Mouse (Mus musculus): ENCODE measurements at regions not wholly inside any gene's neighbourhood (a gene's known extent, or its start where the extent isn't known, plus 50 kb on each side); places are given as distances from the start of the nearest gene placed in this dataset.

- Histone ChIP-seq H3K4me1 (replicated peaks) (no peaks in the 10 kb centered on the region), H3K27me3 (no peaks in the 10 kb centered on the region), H3K9ac (no peak overlapping the region), H3K4me2 (no peak overlapping the region), H3K36me3 (no peaks in the 10 kb centered on the region), H3K4me3 (no peak overlapping the region), H3K27ac (replicated peaks) (no peak overlapping the region), H3K9me3 (no peaks in the 10 kb centered on the region)
- ATAC-seq (ENCODE audit: low FRiP score, low read depth) = no peak
- WGBS = 95% methylated on average over 3 of the region's 3 CpGs
These were observed 407.8 kb downstream of the Tmem132b start for GRCm38 (mm10) chr5:125939416-125939815.

GRCm38 (mm10) chr5:125946729-125947128 lies 415.2 kb downstream of the Tmem132b start:
- H3K36me3 ChIP-seq = no peaks in the 10 kb centered on the region
- H3K4me2 ChIP-seq = no peak overlapping the region
- no peaks in the 10 kb centered on the region for H3K9me3 ChIP-seq
- no peaks in the 10 kb centered on the region for H3K4me1 ChIP-seq (replicated peaks)
- no peaks in the 10 kb centered on the region for H3K27me3 ChIP-seq
- 57% methylated on average over 4 of the region's 4 CpGs for WGBS
- ATAC-seq (ENCODE audit: low FRiP score, low read depth) = no peak
- H3K27ac ChIP-seq (replicated peaks) = no peak overlapping the region
- no peak overlapping the region for H3K9ac ChIP-seq
- no peak overlapping the region for H3K4me3 ChIP-seq

GRCm38 (mm10) chr5:125951641-125952040 lies 420.1 kb downstream of the Tmem132b start:
- Histone ChIP-seq H3K4me3 (no peak overlapping the region), H3K4me2 (no peak overlapping the region), H3K27ac (replicated peaks) (no peak overlapping the region), H3K36me3 (no peaks in the 10 kb centered on the region), H3K27me3 (no peaks in the 10 kb centered on the region), H3K4me1 (replicated peaks) (no peaks in the 10 kb centered on the region), H3K9ac (no peak overlapping the region), H3K9me3 (no peaks in the 10 kb centered on the region)
- 37% methylated on average over 6 of the region's 6 CpGs for WGBS
- ATAC-seq (ENCODE audit: low FRiP score, low read depth) = no peak

DNA sequence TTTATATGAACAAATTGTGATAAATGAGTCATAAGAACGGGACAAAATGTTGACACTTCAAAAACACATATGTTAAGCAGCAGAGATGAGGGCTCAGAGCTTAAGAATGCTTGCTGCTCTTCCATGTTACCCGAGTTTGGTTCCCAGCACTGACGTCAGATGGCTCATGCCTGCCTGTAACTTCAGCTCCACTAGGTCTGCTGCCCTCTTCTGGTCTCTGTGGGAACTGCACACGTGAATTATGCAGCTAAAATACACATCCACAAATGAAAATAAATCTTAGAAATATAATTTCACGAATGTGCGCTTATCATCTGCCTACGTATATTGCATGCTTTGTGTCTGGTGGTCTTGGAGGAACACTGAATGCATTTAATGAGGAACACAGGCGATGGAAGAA lies 432.5 kb downstream of the Tmem132b start:
- WGBS = 74% methylated on average over 8 of the region's 8 CpGs

GRCm38 (mm10) chr5:125968151-125968550 lies 436.6 kb downstream of the Tmem132b start:
- H3K4me1 ChIP-seq (replicated peaks) = no peaks in the 10 kb centered on the region; the same call in 1 of the 2 replicates
- no peak for ATAC-seq (ENCODE audit: low FRiP score, low read depth)
- no peaks in the 10 kb centered on the region for H3K27me3 ChIP-seq
- H3K9me3 ChIP-seq = no peaks in the 10 kb centered on the region
- no peaks in the 10 kb centered on the region for H3K36me3 ChIP-seq
- H3K9ac ChIP-seq = no peak overlapping the region
- no peak overlapping the region for H3K27ac ChIP-seq (replicated peaks)
- WGBS = 75% methylated on average over 4 of the region's 4 CpGs
- no peak overlapping the region for H3K4me3 ChIP-seq
- H3K4me2 ChIP-seq = no peak overlapping the region

More for the DNA sequence above, 432.5 kb downstream of the Tmem132b start:
- Histone ChIP-seq H3K9me3 (no peaks in the 10 kb centered on the region), H3K36me3 (no peaks in the 10 kb centered on the region), H3K27ac (replicated peaks) (no peak overlapping the region), H3K27me3 (no peaks in the 10 kb centered on the region), H3K9ac (no peak overlapping the region), H3K4me2 (no peak overlapping the region), H3K4me3 (no peak overlapping the region), H3K4me1 (replicated peaks) (no peaks in the 10 kb centered on the region; the same call in 1 of the 2 replicates)
- no peak for ATAC-seq (ENCODE audit: low FRiP score, low read depth)

DNA sequence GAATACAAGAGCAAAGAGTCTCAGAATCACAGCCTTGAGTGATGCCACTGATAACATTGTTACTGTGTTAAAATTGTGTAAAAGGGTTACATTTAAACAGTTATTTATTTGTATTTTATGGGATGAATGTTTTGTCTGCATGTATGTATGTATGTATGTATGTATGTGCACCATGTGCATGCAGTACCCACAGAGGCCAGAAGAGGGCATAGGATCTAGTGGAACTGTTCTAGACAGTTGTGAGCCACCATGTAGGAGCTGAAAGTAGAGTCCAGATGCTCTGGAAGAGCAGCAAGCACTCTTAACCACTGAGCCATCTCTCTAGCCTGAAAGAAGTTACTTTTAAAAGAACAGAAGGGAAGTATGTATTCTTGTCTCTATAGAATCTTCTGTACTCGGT lies 442.5 kb downstream of the Tmem132b start:
- ATAC-seq (ENCODE audit: low FRiP score, low read depth) = no peak
- H3K9me3 ChIP-seq = no peaks in the 10 kb centered on the region
- H3K9ac ChIP-seq = no peak overlapping the region
- no peaks in the 10 kb centered on the region for H3K4me1 ChIP-seq (replicated peaks)
- no peak overlapping the region for H3K27ac ChIP-seq (replicated peaks)
- 85% methylated on average over 1 of the region's 1 CpGs for WGBS
- no peak overlapping the region for H3K4me3 ChIP-seq
- no peaks in the 10 kb centered on the region for H3K36me3 ChIP-seq
- H3K27me3 ChIP-seq = no peaks in the 10 kb centered on the region
- H3K4me2 ChIP-seq = no peak overlapping the region

DNA sequence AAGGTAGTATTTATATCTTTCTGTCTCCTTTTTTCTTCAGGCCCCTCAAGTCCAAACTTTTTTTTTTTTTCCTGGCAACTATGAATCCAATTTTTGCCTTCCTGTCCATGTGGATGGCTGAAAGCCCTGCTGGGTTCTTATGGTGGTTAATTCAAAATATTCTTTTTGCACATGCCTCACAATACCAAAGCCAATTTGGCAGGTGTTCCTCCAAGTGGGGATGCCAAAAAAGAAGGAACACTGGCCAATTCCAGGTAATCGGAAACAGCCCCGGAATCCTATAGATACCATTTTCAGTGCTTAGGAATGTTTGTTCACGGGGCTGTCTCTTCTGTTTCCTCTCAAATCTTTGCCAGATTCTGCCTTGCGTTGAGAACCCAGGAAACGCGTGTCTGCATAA lies 448.2 kb downstream of the Tmem132b start:
- H3K27me3 ChIP-seq = no peaks in the 10 kb centered on the region
- no peak overlapping the region for H3K4me3 ChIP-seq
- H3K9ac ChIP-seq = no peak overlapping the region
- WGBS = 85% methylated on average over 6 of the region's 6 CpGs
- H3K27ac ChIP-seq (replicated peaks) = no peak overlapping the region
- H3K36me3 ChIP-seq = no peaks in the 10 kb centered on the region
- ATAC-seq (ENCODE audit: low FRiP score, low read depth) = no peak
- H3K4me2 ChIP-seq = no peak overlapping the region
- H3K9me3 ChIP-seq = no peaks in the 10 kb centered on the region
- H3K4me1 ChIP-seq (replicated peaks) = no peaks in the 10 kb centered on the region

GRCm38 (mm10) chr5:125985356-125985755 lies 453.8 kb downstream of the Tmem132b start:
- no peaks in the 10 kb centered on the region for H3K4me1 ChIP-seq (replicated peaks)
- no peaks in the 10 kb centered on the region for H3K36me3 ChIP-seq
- no peak for ATAC-seq (ENCODE audit: low FRiP score, low read depth)
- H3K9me3 ChIP-seq = no peaks in the 10 kb centered on the region
- no peak overlapping the region for H3K4me2 ChIP-seq
- H3K27ac ChIP-seq (replicated peaks) = no peak overlapping the region
- no peak overlapping the region for H3K4me3 ChIP-seq
- H3K9ac ChIP-seq = no peak overlapping the region
- H3K27me3 ChIP-seq = no peaks in the 10 kb centered on the region

- no peak overlapping the region for H3K4me3 ChIP-seq
- 32% methylated on average over 8 of the region's 8 CpGs for WGBS
These were observed 465.6 kb downstream of the Tmem132b start for GRCm38 (mm10) chr5:125997173-125997572.

DNA sequence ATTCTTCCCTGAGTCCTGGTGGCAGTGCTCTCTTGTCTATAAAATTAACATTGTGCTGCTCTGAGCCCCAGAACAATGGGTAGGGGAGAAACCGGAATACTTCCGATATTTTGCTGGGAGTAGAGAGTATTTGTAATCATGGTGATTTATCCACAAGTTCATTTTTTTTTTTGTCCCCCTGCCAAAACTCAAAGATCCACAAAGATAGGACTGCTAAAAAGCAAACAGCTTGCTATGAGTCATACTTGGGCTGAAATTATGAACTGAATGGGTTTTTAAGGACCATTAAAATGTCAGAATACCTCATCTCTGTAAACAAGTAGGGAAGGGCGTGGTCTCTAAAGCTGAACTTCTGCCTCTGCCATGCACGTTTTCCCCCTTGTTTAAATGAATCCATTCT lies 476.3 kb downstream of the Tmem132b start:
- Histone ChIP-seq H3K9me3 (no peaks in the 10 kb centered on the region), H3K4me2 (no peak overlapping the region), H3K27me3 (no peaks in the 10 kb centered on the region), H3K9ac (no peak overlapping the region), H3K27ac (replicated peaks) (no peak overlapping the region), H3K4me3 (no peak overlapping the region), H3K36me3 (no peaks in the 10 kb centered on the region), H3K4me1 (replicated peaks) (peaks cover 3% of the 10 kb centered on the region; the same call in 1 of the 2 replicates)
- ATAC-seq (ENCODE audit: low FRiP score, low read depth) = no peak
- 72% methylated on average over 4 of the region's 4 CpGs for WGBS

More at GRCm38 (mm10) chr5:125997173-125997572, 465.6 kb downstream of the Tmem132b start:
- Histone ChIP-seq H3K9me3 (no peaks in the 10 kb centered on the region), H3K27ac (replicated peaks) (no peak overlapping the region), H3K4me1 (replicated peaks) (no peaks in the 10 kb centered on the region), H3K9ac (no peak overlapping the region), H3K4me2 (no peak overlapping the region), H3K36me3 (no peaks in the 10 kb centered on the region), H3K27me3 (no peaks in the 10 kb centered on the region)
- no peak for ATAC-seq (ENCODE audit: low FRiP score, low read depth)

- 63% methylated on average over 8 of the region's 8 CpGs for WGBS
- Histone ChIP-seq H3K9me3 (no peaks in the 10 kb centered on the region), H3K4me1 (replicated peaks) (peaks cover 3% of the 10 kb centered on the region; the same call in 1 of the 2 replicates), H3K4me2 (no peak overlapping the region), H3K4me3 (no peak overlapping the region), H3K9ac (no peak overlapping the region), H3K27me3 (no peaks in the 10 kb centered on the region), H3K36me3 (no peaks in the 10 kb centered on the region), H3K27ac (replicated peaks) (0 out of 2 replicates have a peak overlapping the region, but pooled peaks have one; percentile 15)
- ATAC-seq (ENCODE audit: low FRiP score, low read depth) = no peak
These were observed 476.7 kb downstream of the Tmem132b start for GRCm38 (mm10) chr5:126008321-126008720.

DNA sequence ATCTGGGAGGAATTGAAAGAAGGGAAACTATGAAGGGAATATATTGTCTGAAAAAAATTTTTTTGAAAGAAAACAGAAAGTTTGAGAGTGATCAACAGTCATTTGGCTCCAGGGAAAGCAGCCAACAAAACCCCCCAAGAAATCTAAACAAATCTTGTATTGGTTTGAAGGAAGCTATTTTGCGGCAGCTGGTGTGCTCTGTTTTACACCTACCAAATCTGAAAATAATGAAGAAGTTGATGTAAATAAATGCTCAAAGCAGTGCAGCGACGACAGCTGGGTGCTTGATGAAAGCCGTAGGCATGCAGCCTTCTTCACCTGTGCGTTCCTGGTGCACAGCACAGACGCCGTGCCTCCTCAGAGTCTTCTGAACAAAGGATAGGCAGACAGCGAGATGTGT lies 488.2 kb downstream of the Tmem132b start:
- Histone ChIP-seq H3K9ac (no peak overlapping the region), H3K4me3 (no peak overlapping the region), H3K4me1 (replicated peaks) (no peaks in the 10 kb centered on the region), H3K36me3 (no peaks in the 10 kb centered on the region), H3K27ac (replicated peaks) (no peak overlapping the region), H3K27me3 (no peaks in the 10 kb centered on the region), H3K4me2 (no peak overlapping the region), H3K9me3 (no peaks in the 10 kb centered on the region)
- 85% methylated on average over 8 of the region's 8 CpGs for WGBS
- ATAC-seq (ENCODE audit: low FRiP score, low read depth) = no peak

DNA sequence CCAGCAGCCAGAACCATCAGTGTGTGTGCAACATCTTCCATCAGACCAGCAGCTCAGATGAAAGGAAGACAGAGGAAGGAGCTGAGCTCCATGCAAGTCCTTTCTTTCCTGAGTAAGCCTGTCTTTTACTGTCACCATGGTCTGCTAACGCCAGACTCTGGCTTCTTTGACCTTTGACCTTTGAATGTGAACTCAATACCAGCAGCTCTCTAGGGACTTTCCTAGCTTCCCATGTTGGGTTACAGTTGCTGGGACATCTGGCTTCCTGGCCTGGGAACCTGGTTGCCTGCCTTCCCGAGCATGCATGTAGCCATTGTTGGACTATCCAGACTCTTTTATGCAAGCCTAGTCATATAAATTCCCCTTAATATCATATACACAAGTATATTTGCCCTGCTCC lies 492.3 kb downstream of the Tmem132b start:
- 44% methylated on average over 2 of the region's 2 CpGs for WGBS
- ATAC-seq (ENCODE audit: low FRiP score, low read depth) = no peak
- no peak overlapping the region for H3K27ac ChIP-seq (replicated peaks)

More for the DNA sequence above, 492.3 kb downstream of the Tmem132b start:
- no peaks in the 10 kb centered on the region for H3K27me3 ChIP-seq
- no peaks in the 10 kb centered on the region for H3K36me3 ChIP-seq
- H3K4me1 ChIP-seq (replicated peaks) = no peaks in the 10 kb centered on the region
- no peak overlapping the region for H3K4me3 ChIP-seq
- H3K9ac ChIP-seq = no peak overlapping the region
- H3K9me3 ChIP-seq = no peaks in the 10 kb centered on the region
- no peak overlapping the region for H3K4me2 ChIP-seq

Data from hindbrain, embryonic 15.5 days (tissue).